Mouse (Mus musculus) cerebellum, adult 9-11 months (tissue): Measurements from ENCODE around the gene Gba.
"Not testable (repeated sequence)": the region's sequence is repeated elsewhere in the genome, so short reads cannot be mapped to it uniquely, and the experiment has no call there.

Experiments
- DNase-seq: peaks from one replicate; pipeline ENCODE4 v3.0.0; 2022

Gene Gba

GRCm38 (mm10) chr3:89202253-89203141 is at the start of gene Gba:
Gene Gba (plus strand): TSS chr3:89202928.
- DNase-seq = peak; percentile 87

GRCm38 (mm10) chr3:89156951-89157350 is 45.8 kb upstream of the Gba start:
- DNase-seq = no peak

- DNase-seq = no peak
Observed at GRCm38 (mm10) chr3:89158651-89159050, 44.1 kb upstream of the Gba start.

- no peak for DNase-seq
Observed at GRCm38 (mm10) chr3:89159211-89159610, 43.5 kb upstream of the Gba start.

- DNase-seq = peak; percentile 65
Observed at GRCm38 (mm10) chr3:89159616-89160344, 42.9 kb upstream of the Gba start, which contains the start of gene Hcn3. Gene Hcn3 (minus strand): TSS chr3:89160196.

- DNase-seq = not testable (repeated sequence)
Observed at GRCm38 (mm10) chr3:89161207-89161606, 41.5 kb upstream of the Gba start.

- DNase-seq = no peak
Observed at GRCm38 (mm10) chr3:89161786-89162185, 40.9 kb upstream of the Gba start.

GRCm38 (mm10) chr3:89163123-89163522 is 39.6 kb upstream of the Gba start:
- DNase-seq = peak; percentile 8

GRCm38 (mm10) chr3:89163643-89164245 is 39.0 kb upstream of the Gba start:
- peak; percentile 9 for DNase-seq

- peak; percentile 95 for DNase-seq
Observed at GRCm38 (mm10) chr3:89164506-89165267, 38.0 kb upstream of the Gba start, which contains the start of gene Clk2. Gene Clk2 (plus strand): TSS chr3:89164795.

GRCm38 (mm10) chr3:89165268-89165870 is 37.4 kb upstream of the Gba start:
- DNase-seq = peak; percentile 24

- DNase-seq = peak; percentile 35
Observed at GRCm38 (mm10) chr3:89166945-89167344, 35.8 kb upstream of the Gba start.

- no peak for DNase-seq
Observed at GRCm38 (mm10) chr3:89174844-89175243, 27.9 kb upstream of the Gba start.

GRCm38 (mm10) chr3:89175544-89175943 is 27.2 kb upstream of the Gba start:
- DNase-seq = peak; percentile 17

GRCm38 (mm10) chr3:89176421-89176820 is 26.3 kb upstream of the Gba start:
- peak; percentile 58 for DNase-seq

- peak; percentile 94 for DNase-seq
Observed at GRCm38 (mm10) chr3:89177242-89178106, 25.3 kb upstream of the Gba start, which contains the start of gene Scamp3. Gene Scamp3 (plus strand): TSS chr3:89177473.

- DNase-seq = no peak
Observed at GRCm38 (mm10) chr3:89178107-89178385, 24.7 kb upstream of the Gba start.

- peak; percentile 34 for DNase-seq
Observed at GRCm38 (mm10) chr3:89179056-89179455, 23.7 kb upstream of the Gba start.

- peak; percentile 66 for DNase-seq
Observed at GRCm38 (mm10) chr3:89181749-89182500, 20.8 kb upstream of the Gba start.

- DNase-seq = no peak
Observed at GRCm38 (mm10) chr3:89182531-89183057, 20.1 kb upstream of the Gba start.
